ENCODE assay signal across 21 mouse cellular contexts in the genomic region with DNA sequence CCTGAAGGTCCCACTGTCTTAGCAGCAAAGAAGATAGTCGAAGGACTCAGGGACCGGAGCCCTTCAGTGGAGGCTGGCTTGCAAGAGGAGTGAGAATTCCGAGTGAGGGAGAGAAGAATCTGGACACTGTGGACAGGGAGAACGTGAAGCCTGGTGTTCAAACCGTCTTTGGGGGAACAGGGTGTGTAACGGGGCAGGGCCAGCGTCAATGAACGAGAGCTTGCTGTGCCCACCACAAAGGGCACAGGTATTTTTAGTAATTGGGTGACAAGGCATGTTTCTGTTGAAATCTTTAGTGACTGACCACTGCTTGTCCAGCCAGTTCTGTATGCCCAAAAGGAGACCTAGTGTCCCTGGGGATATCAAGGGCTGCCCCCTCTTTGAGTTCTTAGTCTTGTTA. TPM values are rescaled to one million over a fixed set of nuclear protein-coding genes. Genes with fewer than 3 reads are reported as not detected.
DNase-seq lines count a peak whose midpoint lies in the region; TF ChIP-seq lines count a peak whose summit lies in the region.
"Had no signal": no experiment of that assay in that cellular context is flagged by ENCODE, and none has a peak within 500 bp of the region (broad histone marks: within the 10 kb centered on the region; RNA-seq: fewer than 3 reads in every experiment).

No protein-coding gene starts in this region.

- TF ChIP-seq CTCF in layer of hippocampus, adult 2 months (conservative IDR thresholded peaks at IDR 0.05) = no peak
- no peak for TF ChIP-seq CTCF in small intestine, adult 2 months (IDR thresholded peaks at IDR 0.05; ENCODE audit: extremely low read depth, insufficient read length, insufficient replicate concordance, low read depth, low read length)

- WGBS in small intestine, adult 2 months = 36% methylated on average over 8 of the region's 8 CpGs

- TF ChIP-seq POLR2A in small intestine, adult 2 months (IDR thresholded peaks at IDR 0.05; ENCODE audit: low read depth, low read length) = no peak

- peak; percentile 88 for DNase-seq in heart, adult 11 months
- DNase-seq in heart, adult 8-10 months (ENCODE audit: low spot score) = no peak
- DNase-seq in layer of hippocampus, adult 2 months (ENCODE audit: low spot score in 2 of 2) = no peak
- no peak for DNase-seq in layer of hippocampus, adult 9-11 months
- DNase-seq in cerebellum, postnatal 4 days (ENCODE audit: low spot score in 2 of 2) = no peak
- no peak for DNase-seq in embryo, embryonic 9.5 days (ENCODE audit: extremely low spot score)
- DNase-seq: adrenal gland, postnatal 14 days; cerebellum, adult 18-20 months; cerebellum, adult 9-11 months; cerebellum, postnatal 36 days; gastrocnemius, postnatal 10 days; heart, postnatal 36 days had no signal

- peaks cover 31% of the 10 kb centered on the region for H3K4me1 ChIP-seq in small intestine, adult 2 months (ENCODE audit: control insufficient read depth, insufficient read depth, insufficient read length, low read length)

- 0 out of 2 replicates have a peak, but pooled peaks cover 2% of the 10 kb centered on the region for H3K36me3 ChIP-seq in small intestine, adult 2 months (ENCODE audit: control insufficient read depth, insufficient read depth, low read length)
- H3K36me3 ChIP-seq: embryonic facial prominence, embryonic 12.5 days; forebrain, embryonic 15.5 days; heart, embryonic 13.5 days; hindbrain, embryonic 15.5 days had no signal

- peak overlapping the region; percentile 55; the same call in 1 of the 2 replicates for H3K27ac ChIP-seq in layer of hippocampus, adult 2 months
- peak overlapping the region; percentile 74 for H3K27ac ChIP-seq in small intestine, adult 2 months (ENCODE audit: insufficient read depth, low read depth, low read length)
- H3K27ac ChIP-seq: embryonic facial prominence, embryonic 12.5 days; forebrain, embryonic 15.5 days; heart, embryonic 13.5 days; hindbrain, embryonic 15.5 days had no signal

- no peak overlapping the region for H3K4me3 ChIP-seq in layer of hippocampus, adult 2 months
- no peak overlapping the region for H3K4me3 ChIP-seq in small intestine, adult 2 months (ENCODE audit: low read depth, low read length)
- H3K4me3 ChIP-seq: embryonic facial prominence, embryonic 12.5 days; forebrain, embryonic 15.5 days; heart, embryonic 13.5 days; hindbrain, embryonic 15.5 days had no signal

- H3K27me3 ChIP-seq in small intestine, adult 2 months (ENCODE audit: control insufficient read depth, insufficient read depth, low read length) = no peaks in the 10 kb centered on the region
- H3K27me3 ChIP-seq: heart, embryonic 13.5 days; Patski had no signal

RNA-seq across cellular contexts. Expression of gene Anxa11, which starts 4.6 kb away (rescaled TPM):
- total RNA-seq in heart, adult 8-10 months (2022) = 10 to 100 TPM; 79.8 to 88.1 (median 84.4) TPM
- total RNA-seq in layer of hippocampus, adult 2 months (2021) = 10 to 100 TPM; 87.9 to 88.8 TPM
- 71.5 and 153 TPM in 2 replicates for polyA plus RNA-seq in small intestine, adult 2 months (2012; rRNA removed)

RNA-seq across cellular contexts. Expression of gene Plac9a, which starts 56.4 kb away (rescaled TPM):
- 1 to 10 TPM in 3 of 4 experiments, under 1 TPM in 1; 0.88 to 5.5 (median 3.0) TPM for total RNA-seq in heart, adult 8-10 months (2022)
- total RNA-seq in layer of hippocampus, adult 2 months (2021) = not detected
- polyA plus RNA-seq in small intestine, adult 2 months (2012; rRNA removed) = not detected in 2 replicates
- polyA plus RNA-seq: activated CD4-positive, CD25-positive, alpha-beta regulatory T cell, adult 4 months; forebrain, embryonic 11.5 days; forebrain, embryonic 15.5 days; heart, embryonic 13.5 days; hindbrain, embryonic 11.5 days; hindbrain, embryonic 15.5 days; Patski had no signal
